Mouse (Mus musculus) thymus, adult 2 months (tissue): ENCODE measurements around the gene Cilp.

Experiments used
- CTCF ChIP-seq: fragments of 200-500 bp; IDR thresholded peaks from 2 replicates; pipeline ENCODE4 v1.5.1; 2012; ENCODE audit warnings: mild to moderate bottlenecking, control low read depth, low read length, moderate library complexity, borderline replicate concordance; ENCODE audit not compliant: control insufficient read depth, poor library complexity, insufficient read depth; ENCODE audit errors: extremely low read depth
- POLR2A ChIP-seq: fragments of 200-500 bp; IDR thresholded peaks from 2 replicates; pipeline ENCODE4 v1.6.1; 2012; ENCODE audit warnings: mild to moderate bottlenecking, low read length, control low read depth, moderate library complexity; ENCODE audit not compliant: control insufficient read depth, poor library complexity, insufficient read depth; ENCODE audit errors: extremely low read depth

DNA sequence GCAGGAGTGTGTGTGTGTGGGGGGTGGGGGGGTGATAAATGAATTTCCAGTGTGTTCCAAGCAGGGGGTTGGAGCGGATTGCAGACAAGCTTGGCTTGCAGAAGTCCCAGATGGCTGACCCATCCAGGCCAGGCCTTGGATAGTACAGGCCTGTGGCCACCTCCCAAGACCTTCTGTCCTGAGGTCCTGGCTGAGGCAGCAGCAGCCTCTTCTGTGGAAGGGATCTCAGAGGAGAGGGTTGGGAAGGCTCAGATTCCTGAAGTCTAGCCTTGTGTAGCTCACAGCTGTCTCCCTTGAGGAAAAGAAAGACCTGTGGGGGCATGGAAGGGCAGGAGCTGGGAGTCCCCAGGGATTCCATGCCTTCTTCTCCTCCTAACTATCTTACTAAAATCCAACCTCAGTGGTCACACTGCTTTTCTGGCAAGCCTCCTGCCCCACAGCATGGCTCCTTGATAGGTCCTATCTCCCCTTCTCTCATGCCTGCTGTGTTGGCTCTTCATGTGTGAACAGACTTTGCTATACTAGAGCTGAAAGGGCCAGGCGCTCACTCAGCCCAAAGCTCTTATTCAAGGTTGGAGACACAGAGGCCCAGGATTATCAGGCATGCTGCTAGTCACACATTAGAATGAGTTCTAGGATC, 3.3 kb upstream of the Cilp start:
- no peak for TF ChIP-seq CTCF
- TF ChIP-seq POLR2A, result no peak
